Comparison of ENCODE assay signal across 15 mouse cellular contexts in the genomic region with DNA sequence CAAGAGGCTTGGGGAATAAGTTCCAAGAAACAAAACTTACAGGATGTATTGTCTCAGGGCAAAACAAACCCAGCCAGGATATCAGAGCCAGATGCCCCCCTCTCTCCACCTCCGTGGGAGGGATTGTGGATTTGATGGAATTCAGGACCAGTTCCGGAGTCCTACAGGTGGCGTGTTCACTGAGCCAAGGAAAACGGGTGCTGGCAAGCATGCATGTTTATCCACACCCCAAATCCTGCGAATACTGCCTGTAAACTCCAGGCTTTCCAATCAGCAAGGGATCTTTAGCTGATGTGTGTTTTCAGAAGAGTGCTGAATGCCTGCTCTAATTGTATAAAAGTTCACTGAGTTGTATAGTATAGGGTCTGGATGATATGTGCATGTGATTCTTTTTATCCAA.
"Had no signal": no experiment of that assay in that cellular context is flagged by ENCODE, and none has a peak within 500 bp of the region (broad histone marks: within the 10 kb centered on the region; RNA-seq: fewer than 3 reads in every experiment).

No protein-coding gene starts in this region.

- DNase-seq: kidney, adult 9 months; kidney, postnatal 14 days; kidney, postnatal 4 days; left cerebral cortex, postnatal 4 days; liver, postnatal 0 days; lung, embryonic 14.5 days; midbrain, embryonic 14.5 days; thymus, adult 18-20 months; thymus, postnatal 4 days had no signal

- H3K27ac ChIP-seq: limb, embryonic 12.5 days; limb, embryonic 15.5 days; liver, embryonic 14.5 days; macrophage had no signal

- H3K4me2 ChIP-seq: limb, embryonic 12.5 days; limb, embryonic 15.5 days; liver, embryonic 11.5 days; lung, embryonic 14.5 days had no signal

- H3K9ac ChIP-seq: limb, embryonic 12.5 days; limb, embryonic 15.5 days; liver, embryonic 14.5 days; liver, postnatal 0 days; lung, embryonic 14.5 days had no signal

- H3K4me3 ChIP-seq: limb, embryonic 12.5 days; limb, embryonic 15.5 days had no signal

- H3K9me3 ChIP-seq: limb, embryonic 12.5 days; limb, embryonic 15.5 days had no signal

- H3K4me1 ChIP-seq: limb, embryonic 12.5 days had no signal

- ATAC-seq: liver, postnatal 0 days; lung, postnatal 0 days had no signal

- H3K36me3 ChIP-seq: limb, embryonic 12.5 days; limb, embryonic 15.5 days had no signal
